Mouse (Mus musculus) pancreas, adult 10 weeks (tissue): ENCODE results near the gene Ptgs2. TPM values are rescaled to one million over a fixed set of nuclear protein-coding genes. Genes with fewer than 3 reads are reported as not detected.

Experiments used
- polyA plus RNA-seq: library from polyadenylated mRNA; stranded (reverse); fragments of 350-450 nt; fragmentation: Illumina TruSeq; extraction: RNeasy Lipid Tissue Mini Kit (QIAGEN cat#74804); gene quantifications from one replicate; pipeline ENCODE4 v1.2.3, GENCODE M21; 2015; ENCODE audit warnings: low read depth, low replicate concordance; ENCODE audit not compliant: insufficient read depth

Ptgs2 gene
- polyA plus RNA-seq = 0.46 TPM

GRCm38 (mm10) chr1:150099790-150100333, at the start of gene Ptgs2:
Gene Ptgs2 (plus strand): TSS chr1:150100031.

Other genes with a start within 250 kb of the Ptgs2 start
- gene Pla2g4a, start 138.7 kb upstream of the Ptgs2 start, polyA plus RNA-seq = 2.5 TPM
- gene Pdc, start 219.4 kb downstream of the Ptgs2 start, polyA plus RNA-seq = not detected